Mouse (Mus musculus): ENCODE results near the gene Tas2r137. TPM values are rescaled to one million over a fixed set of nuclear protein-coding genes. Genes with fewer than 3 reads are reported as not detected.
A peak's percentile ranks its signal among the peaks of the same experiment; 100 is the strongest.

Tas2r137 gene
- not detected in 2 replicates for polyA plus RNA-seq (2016; fragmentation: Nextera tagmentation; extraction: Ambion mirVana)

DNA sequence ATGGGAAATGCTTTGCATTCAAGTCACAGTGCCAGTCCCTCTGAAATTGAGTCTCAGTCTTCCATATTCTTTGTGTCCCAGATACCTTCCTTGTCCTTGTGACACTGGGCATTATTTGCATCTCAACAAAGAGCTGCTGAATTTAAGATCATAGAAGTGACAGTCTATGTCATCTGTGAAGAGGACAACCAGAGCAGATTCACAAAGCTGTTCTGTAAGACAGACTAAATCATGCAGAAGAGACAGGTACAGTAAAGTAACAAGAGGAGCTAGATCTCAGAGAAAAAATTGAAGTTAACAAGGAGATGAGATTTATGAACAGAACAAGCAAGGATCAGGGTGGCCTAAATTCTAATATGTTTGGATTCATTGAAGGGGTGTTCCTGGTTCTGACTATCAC, at the start of gene Tas2r137:
Gene Tas2r137 (plus strand): TSS at position 301 of the 400 bp plus-strand sequence.
- no peak within 1 kb of the TSS for H3K4me2 ChIP-seq
- no peaks in the 10 kb centered on the region for H3K4me1 ChIP-seq (replicated peaks)
- H3K4me3 ChIP-seq = no peak within 1 kb of the TSS
- no peaks in the 10 kb centered on the region for H3K9me3 ChIP-seq (replicated peaks)
- H3K36me3 ChIP-seq = no peaks in the 10 kb centered on the region
- ATAC-seq (ENCODE audit: insufficient number of reproducible peaks, low FRiP score) = no peak
- H3K27me3 ChIP-seq (replicated peaks) = no peaks in the 10 kb centered on the region
- no peak within 1 kb of the TSS for H3K9ac ChIP-seq
- H3K27ac ChIP-seq (ENCODE audit: poor library complexity, severe bottlenecking) = no peak within 1 kb of the TSS

DNA sequence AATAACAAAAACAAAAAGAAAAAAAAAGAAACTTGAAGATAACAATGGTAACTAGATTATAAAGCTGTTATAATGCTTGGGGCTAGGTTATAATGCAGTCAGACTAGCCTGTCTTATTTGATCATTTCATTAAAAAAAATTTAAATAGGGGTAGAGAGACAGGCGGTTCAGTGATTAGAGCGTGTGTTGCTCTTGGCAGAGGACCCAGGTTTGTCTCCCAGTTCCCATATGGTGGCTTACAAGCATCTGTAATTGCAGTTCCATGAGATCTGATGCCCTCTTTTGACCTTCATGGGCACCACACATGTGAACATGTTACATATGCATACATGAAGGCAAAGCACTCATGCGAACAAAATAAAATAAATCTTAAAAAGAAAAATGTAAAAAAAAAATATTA, 49.8 kb upstream of the Tas2r137 start:
- no peaks in the 10 kb centered on the region for H3K4me1 ChIP-seq (replicated peaks)
- H3K27me3 ChIP-seq (replicated peaks) = peaks cover 28% of the 10 kb centered on the region
- H3K4me2 ChIP-seq = no peak overlapping the region
- no peak for ATAC-seq (ENCODE audit: insufficient number of reproducible peaks, low FRiP score)
- no peak overlapping the region for H3K9ac ChIP-seq
- 59% methylated on average over 3 of the region's 3 CpGs for WGBS
- no peak overlapping the region for H3K27ac ChIP-seq (ENCODE audit: poor library complexity, severe bottlenecking)
- no peaks in the 10 kb centered on the region for H3K36me3 ChIP-seq
- no peak overlapping the region for H3K4me3 ChIP-seq
- no peaks in the 10 kb centered on the region for H3K9me3 ChIP-seq (replicated peaks)

DNA sequence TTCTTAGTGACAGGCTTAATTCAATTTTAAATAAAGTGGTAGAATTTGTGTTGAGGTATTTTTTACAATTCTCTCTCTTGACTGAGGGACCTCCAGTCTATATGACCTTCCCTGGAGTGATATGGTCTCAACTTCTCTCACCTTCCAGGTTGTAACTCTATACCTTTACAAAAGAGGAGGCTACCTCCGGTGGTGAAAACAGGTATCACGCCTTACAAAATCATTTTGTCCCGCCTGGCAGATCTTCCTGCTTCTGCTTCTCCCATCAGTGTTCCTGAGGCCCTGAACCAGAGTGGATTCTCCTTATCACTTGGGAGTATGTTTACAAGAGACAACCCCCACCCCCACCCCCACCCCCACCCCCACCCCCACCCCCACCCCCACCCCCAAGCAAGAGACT, 49.3 kb upstream of the Tas2r137 start:
- Histone ChIP-seq H3K9ac (no peak overlapping the region), H3K4me3 (no peak overlapping the region), H3K4me1 (replicated peaks) (no peaks in the 10 kb centered on the region), H3K36me3 (no peaks in the 10 kb centered on the region), H3K27me3 (replicated peaks) (peaks cover 28% of the 10 kb centered on the region), H3K27ac (ENCODE audit: poor library complexity, severe bottlenecking) (no peak overlapping the region), H3K9me3 (replicated peaks) (no peaks in the 10 kb centered on the region), H3K4me2 (no peak overlapping the region)
- ATAC-seq (ENCODE audit: insufficient number of reproducible peaks, low FRiP score) = no peak
- 29% methylated on average over 3 of the region's 3 CpGs for WGBS

GRCm38 (mm10) chr6:40443281-40443928, 47.6 kb upstream of the Tas2r137 start:
- Histone ChIP-seq H3K27me3 (replicated peaks) (peaks cover 23% of the 10 kb centered on the region), H3K36me3 (no peaks in the 10 kb centered on the region), H3K4me1 (replicated peaks) (no peaks in the 10 kb centered on the region), H3K4me2 (no peak overlapping the region), H3K9ac (no peak overlapping the region), H3K4me3 (no peak overlapping the region), H3K27ac (ENCODE audit: poor library complexity, severe bottlenecking) (no peak overlapping the region), H3K9me3 (replicated peaks) (no peaks in the 10 kb centered on the region)
- no peak for ATAC-seq (ENCODE audit: insufficient number of reproducible peaks, low FRiP score)
- 16% methylated on average over 10 of the region's 10 CpGs for WGBS

DNA sequence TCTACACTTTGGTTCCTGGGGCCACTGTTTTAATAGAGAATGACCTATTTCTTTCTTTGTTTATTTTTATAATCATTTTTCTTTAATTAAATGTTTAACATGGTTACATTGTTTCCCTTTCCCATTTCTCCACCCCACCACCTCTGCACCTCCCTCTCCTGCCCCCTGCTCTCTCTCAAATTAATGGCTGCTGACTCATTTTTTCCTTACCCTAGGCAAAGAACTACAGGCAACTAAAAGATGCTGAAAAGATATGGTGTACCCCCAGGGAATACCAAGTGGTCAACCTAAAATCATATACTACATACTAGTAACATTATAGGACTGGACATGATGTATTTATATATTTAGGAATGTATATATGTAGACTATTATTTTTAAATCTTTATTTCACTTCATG, 42.4 kb upstream of the Tas2r137 start:
- no peaks in the 10 kb centered on the region for H3K9me3 ChIP-seq (replicated peaks)
- H3K27ac ChIP-seq (ENCODE audit: poor library complexity, severe bottlenecking) = no peak overlapping the region
- H3K4me1 ChIP-seq (replicated peaks) = no peaks in the 10 kb centered on the region
- no peak overlapping the region for H3K9ac ChIP-seq
- H3K4me2 ChIP-seq = no peak overlapping the region
- no peak overlapping the region for H3K4me3 ChIP-seq
- peaks cover 4% of the 10 kb centered on the region; the same call in 1 of the 2 replicates for H3K27me3 ChIP-seq (replicated peaks)
- H3K36me3 ChIP-seq = no peaks in the 10 kb centered on the region
- no peak for ATAC-seq (ENCODE audit: insufficient number of reproducible peaks, low FRiP score)

DNA sequence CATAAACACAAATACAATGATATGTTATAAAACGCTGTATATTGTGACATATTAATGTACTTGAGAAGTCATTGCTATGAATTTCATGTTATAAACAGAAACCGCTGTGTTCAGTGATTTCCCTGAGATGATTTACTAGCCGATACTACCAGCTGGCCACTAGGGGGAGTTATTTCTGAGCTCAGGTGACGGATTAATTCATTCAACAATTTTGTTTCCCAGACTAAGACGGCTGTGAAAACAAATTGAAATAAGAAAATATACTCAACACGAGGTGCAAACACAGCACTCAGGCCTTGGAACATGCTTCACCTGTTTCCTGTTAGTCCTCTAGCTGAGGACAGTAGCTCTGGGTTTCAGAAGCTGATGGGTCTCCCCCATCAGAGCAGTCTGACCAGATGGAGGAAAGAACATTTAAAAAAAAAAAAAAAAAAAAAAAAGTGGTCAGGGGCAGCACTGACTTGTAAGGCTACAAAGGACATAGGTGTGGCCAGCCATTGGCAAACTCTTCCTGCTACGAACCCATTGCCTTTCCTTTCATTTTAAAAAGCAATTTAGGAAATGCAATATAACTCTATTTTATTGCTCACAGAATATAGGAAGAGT, 36.5 kb upstream of the Tas2r137 start:
- no peak overlapping the region for H3K4me2 ChIP-seq
- no peak overlapping the region for H3K9ac ChIP-seq
- no peaks in the 10 kb centered on the region for H3K9me3 ChIP-seq (replicated peaks)
- no peak overlapping the region for H3K4me3 ChIP-seq
- no peaks in the 10 kb centered on the region for H3K4me1 ChIP-seq (replicated peaks)
- no peak overlapping the region for H3K27ac ChIP-seq (ENCODE audit: poor library complexity, severe bottlenecking)
- H3K27me3 ChIP-seq (replicated peaks) = no peaks in the 10 kb centered on the region
- ATAC-seq (ENCODE audit: insufficient number of reproducible peaks, low FRiP score) = no peak
- 23% methylated on average over 7 of the region's 7 CpGs for WGBS
- no peaks in the 10 kb centered on the region for H3K36me3 ChIP-seq

GRCm38 (mm10) chr6:40465710-40466109, 25.3 kb upstream of the Tas2r137 start:
- Histone ChIP-seq H3K4me2 (no peak overlapping the region), H3K27me3 (replicated peaks) (no peaks in the 10 kb centered on the region), H3K36me3 (no peaks in the 10 kb centered on the region), H3K4me1 (replicated peaks) (no peaks in the 10 kb centered on the region), H3K27ac (ENCODE audit: poor library complexity, severe bottlenecking) (no peak overlapping the region), H3K9ac (no peak overlapping the region), H3K4me3 (no peak overlapping the region), H3K9me3 (replicated peaks) (no peaks in the 10 kb centered on the region)
- ATAC-seq (ENCODE audit: insufficient number of reproducible peaks, low FRiP score) = no peak
- WGBS = 47% methylated on average over 6 of the region's 6 CpGs

DNA sequence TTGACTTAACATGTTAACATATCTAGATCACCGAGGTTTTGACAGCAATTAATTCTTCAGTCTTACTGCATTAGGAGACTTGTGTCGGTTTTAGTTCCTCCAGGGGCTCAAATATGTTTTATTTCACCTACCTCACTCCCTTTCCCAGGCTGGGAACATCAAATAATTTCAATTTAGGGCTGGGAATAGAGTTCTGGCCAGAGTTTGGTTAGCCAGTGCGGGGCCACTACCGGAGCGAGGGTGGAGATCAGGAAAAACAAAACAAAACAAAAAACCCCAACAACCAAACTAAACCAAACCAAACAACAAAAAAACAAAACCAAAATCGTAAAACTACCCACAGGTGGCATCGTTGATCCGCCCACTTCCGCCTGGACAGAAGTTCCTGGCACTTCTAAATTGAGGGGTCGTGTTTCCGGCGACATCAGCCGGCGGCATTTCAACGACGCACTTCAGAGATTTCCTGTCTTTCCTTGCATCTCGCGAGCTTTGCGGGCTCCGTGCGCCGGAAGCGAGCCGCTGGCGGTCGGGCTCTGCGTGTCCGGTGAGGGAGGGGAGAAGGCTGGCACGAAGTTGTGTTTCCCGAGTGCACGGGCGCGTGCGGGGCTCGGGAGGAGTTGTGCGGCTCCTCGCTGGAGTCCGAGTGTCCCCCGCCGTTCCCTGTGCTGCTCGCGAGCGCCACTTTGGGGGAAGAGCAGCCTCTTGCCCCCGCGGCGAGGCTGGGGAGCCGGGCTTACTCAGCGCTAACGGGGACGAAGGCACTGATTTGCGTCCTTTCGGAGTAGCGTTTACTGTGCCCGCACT, 19.9 kb upstream of the Tas2r137 start, which contains the start of gene Ssbp1:
Gene Ssbp1 (plus strand): TSS at position 437 of the 804 bp plus-strand sequence.
- WGBS = under 1% methylated on average over 54 of the region's 54 CpGs
- no peaks in the 10 kb centered on the region for H3K9me3 ChIP-seq (replicated peaks)

GRCm38 (mm10) chr6:40471720-40472010, 19.4 kb upstream of the Tas2r137 start:
- Histone ChIP-seq H3K36me3 (peaks cover 30% of the 10 kb centered on the region), H3K9ac (peak overlapping the region; percentile 84), H3K27me3 (replicated peaks) (no peaks in the 10 kb centered on the region), H3K4me3 (peak overlapping the region; percentile 70), H3K9me3 (replicated peaks) (no peaks in the 10 kb centered on the region), H3K4me2 (peak overlapping the region; percentile 80), H3K4me1 (replicated peaks) (peaks cover 4% of the 10 kb centered on the region), H3K27ac (ENCODE audit: poor library complexity, severe bottlenecking) (peak overlapping the region; percentile 93)
- ATAC-seq (ENCODE audit: insufficient number of reproducible peaks, low FRiP score) = no peak
- whole genome bisulfite sequencing = under 1% methylated on average over 7 of the region's 7 CpGs

More for the DNA sequence above, 19.9 kb upstream of the Tas2r137 start, which contains the start of gene Ssbp1:
- H3K4me1 ChIP-seq (replicated peaks) = peaks cover 4% of the 10 kb centered on the region
- H3K9ac ChIP-seq = peak within 1 kb of the TSS; percentile 84
- H3K36me3 ChIP-seq = peaks cover 26% of the 10 kb centered on the region
- H3K4me3 ChIP-seq = peak within 1 kb of the TSS; percentile 70
- no peaks in the 10 kb centered on the region for H3K27me3 ChIP-seq (replicated peaks)
- H3K27ac ChIP-seq (ENCODE audit: poor library complexity, severe bottlenecking) = peak within 1 kb of the TSS; percentile 93
- H3K4me2 ChIP-seq = peak within 1 kb of the TSS; percentile 80
- ATAC-seq (ENCODE audit: insufficient number of reproducible peaks, low FRiP score) = peak; percentile 94

GRCm38 (mm10) chr6:40476132-40476531, 14.9 kb upstream of the Tas2r137 start:
- Histone ChIP-seq H3K4me2 (no peak overlapping the region), H3K9me3 (replicated peaks) (no peaks in the 10 kb centered on the region), H3K9ac (no peak overlapping the region), H3K4me1 (replicated peaks) (peaks cover 4% of the 10 kb centered on the region), H3K27me3 (replicated peaks) (no peaks in the 10 kb centered on the region), H3K36me3 (peaks cover 55% of the 10 kb centered on the region), H3K27ac (ENCODE audit: poor library complexity, severe bottlenecking) (no peak overlapping the region), H3K4me3 (no peak overlapping the region)
- 85% methylated on average over 4 of the region's 4 CpGs for WGBS
- ATAC-seq (ENCODE audit: insufficient number of reproducible peaks, low FRiP score) = no peak

- Histone ChIP-seq H3K27me3 (replicated peaks) (no peaks in the 10 kb centered on the region), H3K9ac (no peak overlapping the region), H3K27ac (ENCODE audit: poor library complexity, severe bottlenecking) (no peak overlapping the region), H3K4me3 (no peak overlapping the region), H3K9me3 (replicated peaks) (no peaks in the 10 kb centered on the region), H3K36me3 (peaks cover 66% of the 10 kb centered on the region), H3K4me1 (replicated peaks) (no peaks in the 10 kb centered on the region), H3K4me2 (no peak overlapping the region)
- 80% methylated on average over 1 of the region's 1 CpGs for WGBS
- no peak for ATAC-seq (ENCODE audit: insufficient number of reproducible peaks, low FRiP score)
Observed at GRCm38 (mm10) chr6:40479705-40480104, 11.3 kb upstream of the Tas2r137 start.

Data from heart, embryonic 12.5 days (tissue).